Mouse (Mus musculus) embryonic fibroblast, embryonic 13.5 days (primary cell): Measurements from ENCODE around the gene Shank3. TPM values are rescaled to one million over a fixed set of nuclear protein-coding genes. Genes with fewer than 3 reads are reported as not detected.

ENCODE experiments used
- H3K27ac ChIP-seq: 2 replicates; pipeline ENCODE4 v1.5.1; 2012; ENCODE audit warnings: low read length, control low read depth, inconsistent platforms; ENCODE audit not compliant: insufficient read depth
- H3K4me1 ChIP-seq: 2 replicates; pipeline ENCODE4 v1.6.1; 2011; ENCODE audit warnings: low read length; ENCODE audit not compliant: control insufficient read depth, insufficient read depth
- H3K4me3 ChIP-seq: 2 replicates; pipeline ENCODE4 v1.5.1; 2011; ENCODE audit warnings: mild to moderate bottlenecking, control low read depth, low read length; ENCODE audit not compliant: insufficient read depth
- CTCF ChIP-seq: IDR thresholded peaks from 2 replicates; pipeline ENCODE4 v1.5.1; 2011; ENCODE audit warnings: mild to moderate bottlenecking, control low read depth, low read length, moderate library complexity, borderline replicate concordance; ENCODE audit not compliant: insufficient read depth
- POLR2A ChIP-seq: IDR thresholded peaks from 2 replicates; pipeline ENCODE4 v1.6.1; 2011; ENCODE audit warnings: low read depth, mild to moderate bottlenecking, control low read depth, low read length, moderate library complexity
- polyA plus RNA-seq: library from polyadenylated mRNA; stranded (reverse); fragments of >200 nt; gene quantifications from 2 replicates; pipeline ENCODE4 v1.2.4, GENCODE M21; 2011; ENCODE audit warnings: low read depth; ENCODE audit not compliant: missing spikeins, insufficient read length

Gene Shank3
- polyA plus RNA-seq, 1 experiment: 2.7 TPM

DNA sequence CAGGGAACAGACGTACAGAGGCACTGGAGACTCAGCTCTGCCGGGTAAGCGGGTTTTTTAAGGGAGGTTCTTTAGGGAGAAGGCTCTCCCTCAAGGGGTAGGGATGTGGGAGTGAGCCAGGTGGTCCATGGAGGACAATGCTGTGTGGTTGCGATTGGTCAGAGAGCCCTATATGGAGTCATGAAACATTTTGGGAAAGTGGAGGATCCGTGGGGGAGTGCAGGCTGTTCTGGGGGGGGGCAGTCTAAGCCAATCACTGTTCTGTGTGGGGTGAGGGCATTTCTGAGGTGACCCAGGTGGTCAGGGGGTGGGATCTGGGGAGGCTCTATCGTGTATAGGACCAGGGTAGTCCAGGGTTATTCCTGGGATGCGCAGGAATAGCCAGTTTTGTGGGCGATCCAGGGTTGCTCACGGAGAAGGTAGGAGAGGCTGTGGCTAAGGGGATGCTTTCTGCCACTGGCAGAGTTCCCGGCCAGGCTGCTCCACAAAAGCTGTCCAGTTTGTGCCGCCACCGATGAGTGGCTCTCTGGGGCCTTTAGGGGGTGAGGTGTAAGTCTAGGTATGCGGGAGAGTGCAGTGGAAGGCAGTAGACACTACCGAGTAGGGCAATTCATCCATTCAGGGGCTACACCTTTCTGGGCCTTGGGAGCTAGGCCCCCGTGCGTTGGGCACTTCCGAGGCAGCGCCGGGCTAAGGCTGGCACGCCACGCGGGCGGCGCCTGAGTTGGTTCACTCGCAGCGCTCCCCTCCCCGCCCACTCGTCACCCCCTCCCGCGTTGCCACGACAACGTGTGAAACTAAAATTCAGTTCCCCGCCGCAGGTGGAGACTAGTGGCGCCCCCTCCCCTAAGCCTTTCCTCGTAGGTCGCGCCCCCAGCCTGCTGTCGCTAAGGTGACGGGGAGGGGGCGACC, 1.1 kb upstream of the Shank3 start:
- TF ChIP-seq POLR2A: no peak
- TF ChIP-seq CTCF: no peak
- Histone ChIP-seq H3K27ac (no peak overlapping the region), H3K4me3 (peak overlapping the region; percentile 11; the same call in 1 of the 2 replicates), H3K4me1 (no peaks in the 10 kb centered on the region)

DNA sequence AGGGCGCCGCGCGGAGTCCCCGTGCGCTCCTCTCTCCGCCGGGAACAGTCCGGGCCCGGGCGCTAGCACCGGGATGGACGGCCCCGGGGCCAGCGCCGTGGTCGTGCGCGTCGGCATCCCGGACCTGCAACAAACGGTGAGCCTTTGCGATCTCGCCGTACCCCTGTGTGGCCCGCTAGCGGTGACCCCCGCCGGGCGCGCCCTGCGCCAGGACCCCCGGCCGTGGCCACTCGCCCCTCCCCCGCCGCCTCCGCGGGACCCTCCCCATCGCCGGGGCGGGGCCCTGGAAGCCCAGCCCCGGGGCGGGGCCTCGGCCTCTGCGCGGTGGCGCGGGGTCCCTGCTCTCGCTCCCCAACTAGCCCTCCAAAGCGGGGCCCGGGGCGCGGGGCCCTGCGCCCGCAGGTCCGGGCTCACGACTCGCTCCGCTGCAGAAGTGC, 379 bp downstream of the Shank3 start:
- Histone ChIP-seq H3K27ac (no peak overlapping the region), H3K4me1 (no peaks in the 10 kb centered on the region), H3K4me3 (peak overlapping the region; percentile 42)
- TF ChIP-seq POLR2A: no peak
- TF ChIP-seq CTCF: no peak

DNA sequence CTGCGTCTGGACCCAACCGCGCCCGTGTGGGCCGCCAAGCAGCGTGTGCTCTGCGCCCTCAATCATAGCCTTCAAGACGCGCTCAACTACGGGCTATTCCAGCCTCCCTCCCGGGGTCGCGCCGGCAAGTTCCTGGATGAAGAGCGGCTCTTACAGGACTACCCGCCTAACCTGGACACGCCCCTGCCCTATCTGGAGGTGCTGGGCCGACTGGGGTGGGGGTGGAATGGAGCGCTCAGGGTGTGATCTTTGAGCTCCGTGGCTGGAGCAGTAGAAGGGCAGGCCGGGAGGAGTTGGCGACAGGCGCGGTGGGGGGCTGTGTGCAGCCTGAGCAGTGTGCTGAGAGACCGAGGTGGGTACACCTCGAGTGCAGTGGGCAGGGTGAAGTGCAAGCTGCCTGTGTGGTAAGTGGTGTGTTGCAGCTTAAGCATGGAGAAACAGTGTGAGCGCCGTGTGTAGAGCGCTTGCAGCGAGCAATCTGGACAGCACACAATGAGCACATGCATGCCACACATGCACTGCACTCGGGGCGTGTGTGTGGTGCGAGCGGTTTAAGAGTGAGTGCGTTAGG, 883 bp downstream of the Shank3 start:
- H3K27ac ChIP-seq: no peak overlapping the region
- TF ChIP-seq POLR2A (no peak), CTCF (no peak)
- H3K4me1 ChIP-seq: no peaks in the 10 kb centered on the region
- peak overlapping the region; percentile 42 for H3K4me3 ChIP-seq

DNA sequence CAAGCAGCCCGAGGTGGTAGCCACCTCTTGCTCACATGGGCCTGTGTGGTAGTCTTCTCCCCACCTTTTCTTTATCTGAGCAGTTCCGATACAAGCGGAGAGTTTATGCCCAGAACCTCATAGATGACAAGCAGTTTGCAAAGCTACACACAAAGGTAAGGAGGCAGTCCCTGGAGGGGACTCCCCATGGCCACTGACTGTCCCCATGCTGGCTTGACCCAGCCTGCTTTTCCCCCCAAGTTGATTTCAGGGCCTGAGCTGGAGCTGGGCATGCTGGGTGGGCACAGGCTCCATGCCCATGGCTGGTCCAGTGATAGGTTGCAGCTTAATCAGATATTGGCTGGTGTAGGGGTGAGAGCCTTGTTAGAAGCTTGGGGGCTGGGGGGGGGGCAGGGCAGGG, 1.9 kb downstream of the Shank3 start:
- Histone ChIP-seq H3K4me1 (no peaks in the 10 kb centered on the region), H3K4me3 (no peak overlapping the region), H3K27ac (no peak overlapping the region)
- no peak for TF ChIP-seq CTCF
- TF ChIP-seq POLR2A: no peak

DNA sequence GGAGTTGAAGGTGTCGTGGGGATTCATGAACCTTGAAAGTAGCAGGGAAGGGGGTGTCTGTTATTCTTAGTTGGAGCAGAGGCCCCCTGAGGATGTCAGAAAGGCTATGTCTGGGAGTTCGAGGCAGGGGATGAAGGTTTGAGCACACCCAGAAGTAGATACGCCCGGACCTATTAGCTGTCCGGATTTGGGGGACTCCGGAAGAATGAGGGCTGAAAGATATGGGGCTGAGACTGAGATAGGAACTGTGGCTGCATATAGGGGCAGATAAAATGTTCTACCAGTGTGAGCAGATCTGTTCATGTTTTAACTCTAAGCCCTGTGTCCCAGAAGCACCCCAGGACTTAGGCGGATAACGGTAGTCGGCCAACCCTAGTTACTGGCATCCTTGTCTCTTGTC, 5.4 kb downstream of the Shank3 start:
- no peak for TF ChIP-seq POLR2A
- TF ChIP-seq CTCF: no peak
- Histone ChIP-seq H3K4me1 (no peaks in the 10 kb centered on the region), H3K4me3 (no peak overlapping the region), H3K27ac (no peak overlapping the region)

DNA sequence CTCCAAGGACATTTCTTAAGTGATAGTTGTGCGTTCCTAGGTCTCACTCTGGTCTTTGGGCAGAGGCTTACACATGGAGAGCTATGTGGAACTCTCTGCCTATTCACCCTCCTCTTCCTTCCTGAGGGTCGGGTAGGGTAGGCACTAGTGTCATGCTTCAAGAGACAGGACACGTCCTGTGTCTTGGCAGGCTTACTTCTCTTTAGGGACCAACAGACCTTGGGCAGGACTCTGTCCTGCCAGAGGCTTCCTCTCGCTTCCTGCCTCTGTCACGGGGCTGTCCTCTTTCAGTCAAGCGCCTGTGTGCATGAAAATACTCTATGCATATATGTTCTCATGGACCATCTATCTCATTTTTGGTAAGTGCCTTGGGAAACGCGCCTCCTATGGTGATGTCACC, 8.3 kb downstream of the Shank3 start:
- H3K4me3 ChIP-seq: no peak overlapping the region
- no peak overlapping the region for H3K27ac ChIP-seq
- no peaks in the 10 kb centered on the region for H3K4me1 ChIP-seq
- TF ChIP-seq POLR2A (no peak), CTCF (no peak)

DNA sequence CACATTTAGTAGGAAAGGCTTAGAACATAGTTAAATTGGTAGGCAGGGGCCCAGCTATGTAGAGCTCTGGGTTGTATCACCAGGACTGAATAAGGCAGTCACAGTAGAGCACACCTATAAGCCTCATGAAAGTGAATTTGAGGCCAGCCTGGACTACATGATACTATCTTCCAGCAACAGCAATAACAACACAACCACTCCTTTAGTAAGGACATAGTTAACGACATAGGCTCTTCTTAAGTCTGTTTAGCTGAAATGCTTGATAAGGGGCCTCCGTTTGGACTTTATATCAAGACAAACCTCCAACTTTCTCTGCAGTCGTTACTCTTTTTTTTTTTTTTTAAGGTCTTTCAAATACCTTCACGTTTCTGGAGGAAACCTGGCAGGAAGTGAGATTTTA, 13.3 kb downstream of the Shank3 start:
- H3K27ac ChIP-seq: no peak overlapping the region
- TF ChIP-seq POLR2A: no peak
- TF ChIP-seq CTCF: no peak
- no peaks in the 10 kb centered on the region for H3K4me1 ChIP-seq
- no peak overlapping the region for H3K4me3 ChIP-seq

DNA sequence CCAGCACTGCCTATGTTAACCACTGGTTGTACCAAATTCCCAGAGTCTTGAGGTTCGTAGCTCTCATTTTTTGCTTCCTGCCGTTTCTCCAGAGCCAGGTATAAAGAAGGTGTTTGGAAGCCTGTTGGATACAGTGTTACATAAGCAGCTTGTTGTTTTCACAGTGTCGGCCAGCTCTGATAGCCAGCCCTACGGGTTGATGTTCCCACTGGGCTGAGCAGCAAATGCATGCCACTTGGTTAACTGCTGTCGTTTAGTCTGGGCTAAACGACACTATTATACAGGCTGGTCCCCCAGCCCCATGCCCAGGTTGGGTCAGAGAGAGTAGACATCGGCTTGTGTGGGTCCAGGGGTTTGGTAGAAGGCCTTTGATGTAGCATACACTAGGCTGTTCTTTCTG, 22.5 kb downstream of the Shank3 start:
- Histone ChIP-seq H3K4me1 (no peaks in the 10 kb centered on the region), H3K27ac (no peak overlapping the region), H3K4me3 (no peak overlapping the region)
- TF ChIP-seq CTCF: no peak
- no peak for TF ChIP-seq POLR2A

DNA sequence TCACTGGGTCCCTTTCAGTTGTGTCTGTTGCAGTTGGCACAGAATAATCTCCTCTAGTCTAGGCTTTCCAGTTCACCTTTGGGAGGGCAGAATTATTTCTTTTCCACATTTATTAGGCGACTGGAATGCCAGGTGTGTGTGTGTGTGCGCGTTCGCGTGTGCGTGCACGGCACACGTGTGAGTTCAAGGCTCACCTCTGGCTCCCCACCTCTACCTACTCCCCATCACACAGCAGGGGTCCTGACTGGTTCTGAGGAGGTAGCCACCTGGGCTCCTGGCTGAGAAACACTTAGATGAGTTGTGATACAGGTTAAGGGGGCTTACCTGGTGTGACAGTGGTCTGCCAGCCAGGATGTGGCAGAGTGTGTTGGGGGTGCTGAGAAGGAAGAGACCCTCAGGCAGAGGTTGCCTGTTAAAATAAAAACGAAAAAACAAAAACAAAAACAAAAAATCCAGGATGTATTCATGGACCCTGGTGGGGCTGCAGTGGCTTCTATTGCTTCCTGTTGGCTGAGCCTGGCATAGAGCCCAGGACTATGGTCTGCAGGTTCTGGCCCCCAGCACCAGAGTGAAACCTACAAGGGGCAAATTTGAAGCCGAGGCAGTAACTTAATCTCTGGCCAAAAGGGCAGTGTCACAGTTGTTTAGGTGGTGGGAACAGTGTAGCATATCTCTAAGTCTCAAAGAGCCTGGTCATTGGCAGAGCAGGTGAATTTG, 23.3 kb downstream of the Shank3 start:
- no peak overlapping the region for H3K27ac ChIP-seq
- H3K4me3 ChIP-seq: no peak overlapping the region
- H3K4me1 ChIP-seq: no peaks in the 10 kb centered on the region
- no peak for TF ChIP-seq POLR2A
- TF ChIP-seq CTCF: no peak
